Mouse (Mus musculus): Measurements from ENCODE around the gene Arhgap10. TPM values are rescaled to one million over a fixed set of nuclear protein-coding genes. Genes with fewer than 3 reads are reported as not detected.

Gene Arhgap10
- polyA plus RNA-seq, 1 experiment from 2014 or later = 19.7 TPM

DNA sequence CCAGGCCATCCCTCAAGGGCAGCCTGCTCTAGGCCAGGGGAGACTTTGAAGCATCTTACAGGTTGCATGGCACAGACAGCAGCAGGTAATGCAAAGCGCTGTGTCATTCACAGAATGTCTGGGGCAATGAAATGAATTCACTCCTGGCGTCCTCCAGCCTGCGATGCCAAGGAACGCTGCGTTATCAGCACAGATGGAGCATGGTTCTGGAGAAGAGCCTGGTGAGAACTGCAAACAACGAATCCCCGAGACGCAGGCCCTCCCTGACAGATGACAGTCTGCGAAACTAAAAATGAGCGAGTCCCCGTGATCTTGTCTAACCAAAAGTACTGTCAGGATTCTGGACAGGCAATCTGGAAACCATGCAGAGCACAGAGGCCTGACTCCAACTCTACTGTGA is 153.3 kb downstream of the Arhgap10 start:
- H3K27me3 ChIP-seq (replicated peaks; ENCODE audit: control insufficient read depth, insufficient read depth, low read length) = no peaks in the 10 kb centered on the region
- H3K36me3 ChIP-seq (ENCODE audit: control insufficient read depth, insufficient read depth) = peaks cover 14% of the 10 kb centered on the region; the same call in 1 of the 2 replicates
- no peak for ATAC-seq
- no peak overlapping the region for H3K9ac ChIP-seq (ENCODE audit: low read depth, low read length)
- no peaks in the 10 kb centered on the region for H3K9me3 ChIP-seq (ENCODE audit: control insufficient read depth)
- WGBS = 94% methylated on average over 11 of the region's 11 CpGs
- H3K4me3 ChIP-seq (ENCODE audit: low read depth, low read length) = no peak overlapping the region
- H3K27ac ChIP-seq (ENCODE audit: low read depth, low read length) = no peak overlapping the region
- no peak overlapping the region for H3K4me2 ChIP-seq (replicated peaks; ENCODE audit: low read depth)
- TF ChIP-seq CTCF (IDR thresholded peaks at IDR 0.05; ENCODE audit: low read depth) = no peak
- no peaks in the 10 kb centered on the region for H3K4me1 ChIP-seq (replicated peaks; ENCODE audit: control insufficient read depth, insufficient read depth, low read length)

GRCm38 (mm10) chr8:77360853-77361252 is 156.9 kb downstream of the Arhgap10 start:
- H3K36me3 ChIP-seq (ENCODE audit: control insufficient read depth, insufficient read depth) = peaks cover 27% of the 10 kb centered on the region
- TF ChIP-seq CTCF (IDR thresholded peaks at IDR 0.05; ENCODE audit: low read depth) = no peak

DNA sequence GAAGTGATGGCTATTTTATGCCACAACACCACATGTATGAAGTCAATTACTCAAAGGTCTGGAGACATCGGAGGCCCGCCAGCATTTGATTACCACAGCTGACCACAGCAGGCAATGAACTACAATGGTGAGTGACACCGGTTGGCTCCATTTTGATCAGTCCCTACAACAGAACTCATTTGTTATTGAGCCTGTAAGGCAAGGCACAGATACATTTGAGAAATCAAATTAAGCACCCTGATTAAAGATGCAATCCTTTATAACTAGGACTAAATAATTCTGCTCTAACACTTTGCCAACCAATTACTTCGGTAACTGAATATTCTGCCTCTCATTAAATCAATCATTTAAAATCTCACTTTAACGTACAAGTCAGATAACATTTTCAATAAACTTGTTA is 157.3 kb downstream of the Arhgap10 start:
- WGBS = 88% methylated on average over 5 of the region's 5 CpGs
- no peak overlapping the region for H3K4me2 ChIP-seq (replicated peaks; ENCODE audit: low read depth)
- peaks cover 27% of the 10 kb centered on the region for H3K36me3 ChIP-seq (ENCODE audit: control insufficient read depth, insufficient read depth)
- ATAC-seq = no peak
- H3K9me3 ChIP-seq (ENCODE audit: control insufficient read depth) = no peaks in the 10 kb centered on the region
- H3K27ac ChIP-seq (ENCODE audit: low read depth, low read length) = no peak overlapping the region
- no peaks in the 10 kb centered on the region for H3K4me1 ChIP-seq (replicated peaks; ENCODE audit: control insufficient read depth, insufficient read depth, low read length)
- no peaks in the 10 kb centered on the region for H3K27me3 ChIP-seq (replicated peaks; ENCODE audit: control insufficient read depth, insufficient read depth, low read length)
- no peak overlapping the region for H3K4me3 ChIP-seq (ENCODE audit: low read depth, low read length)
- TF ChIP-seq CTCF (IDR thresholded peaks at IDR 0.05; ENCODE audit: low read depth) = no peak
- H3K9ac ChIP-seq (ENCODE audit: low read depth, low read length) = no peak overlapping the region

More at GRCm38 (mm10) chr8:77360853-77361252, 156.9 kb downstream of the Arhgap10 start:
- Histone ChIP-seq H3K9me3 (ENCODE audit: control insufficient read depth) (no peaks in the 10 kb centered on the region), H3K4me3 (ENCODE audit: low read depth, low read length) (no peak overlapping the region), H3K27me3 (replicated peaks; ENCODE audit: control insufficient read depth, insufficient read depth, low read length) (no peaks in the 10 kb centered on the region), H3K27ac (ENCODE audit: low read depth, low read length) (no peak overlapping the region), H3K4me2 (replicated peaks; ENCODE audit: low read depth) (no peak overlapping the region), H3K4me1 (replicated peaks; ENCODE audit: control insufficient read depth, insufficient read depth, low read length) (no peaks in the 10 kb centered on the region), H3K9ac (ENCODE audit: low read depth, low read length) (no peak overlapping the region)
- no peak for ATAC-seq
- 74% methylated on average over 5 of the region's 5 CpGs for WGBS

- no peak overlapping the region for H3K27ac ChIP-seq (ENCODE audit: low read depth, low read length)
- ATAC-seq = no peak
- TF ChIP-seq CTCF (IDR thresholded peaks at IDR 0.05; ENCODE audit: low read depth) = peak; percentile 20; the same call in 1 of the 2 replicates
- no peaks in the 10 kb centered on the region for H3K27me3 ChIP-seq (replicated peaks; ENCODE audit: control insufficient read depth, insufficient read depth, low read length)
- no peaks in the 10 kb centered on the region for H3K4me1 ChIP-seq (replicated peaks; ENCODE audit: control insufficient read depth, insufficient read depth, low read length)
- 80% methylated on average over 8 of the region's 8 CpGs for WGBS
- peaks cover 13% of the 10 kb centered on the region for H3K36me3 ChIP-seq (ENCODE audit: control insufficient read depth, insufficient read depth)
- no peak overlapping the region for H3K4me2 ChIP-seq (replicated peaks; ENCODE audit: low read depth)
- no peak overlapping the region for H3K4me3 ChIP-seq (ENCODE audit: low read depth, low read length)
- H3K9me3 ChIP-seq (ENCODE audit: control insufficient read depth) = no peaks in the 10 kb centered on the region
- no peak overlapping the region for H3K9ac ChIP-seq (ENCODE audit: low read depth, low read length)
Measured at GRCm38 (mm10) chr8:77357126-77357525, 160.6 kb downstream of the Arhgap10 start.

DNA sequence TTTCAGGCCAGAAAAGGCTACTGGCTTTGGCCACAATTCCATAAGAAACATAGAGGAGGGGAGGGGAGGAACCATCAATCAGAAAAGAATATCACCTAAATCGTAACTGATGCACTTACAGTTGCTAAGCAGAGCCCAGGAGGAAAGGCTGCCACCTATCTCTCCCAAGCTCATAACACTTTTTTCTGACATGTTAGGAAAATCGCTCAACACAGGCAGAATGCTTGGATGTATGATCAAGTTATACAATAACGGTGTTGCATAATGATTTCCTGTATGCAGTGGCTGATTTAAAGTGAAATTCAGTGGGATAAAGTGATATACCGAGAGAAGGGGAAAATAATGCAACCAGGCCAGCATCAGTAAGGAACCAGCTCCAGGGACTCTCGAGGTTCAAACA is 162.4 kb downstream of the Arhgap10 start:
- WGBS = 85% methylated on average over 5 of the region's 5 CpGs
- Histone ChIP-seq H3K4me2 (replicated peaks; ENCODE audit: low read depth) (no peak overlapping the region), H3K9ac (ENCODE audit: low read depth, low read length) (no peak overlapping the region), H3K4me1 (replicated peaks; ENCODE audit: control insufficient read depth, insufficient read depth, low read length) (no peaks in the 10 kb centered on the region), H3K36me3 (ENCODE audit: control insufficient read depth, insufficient read depth) (peaks cover 17% of the 10 kb centered on the region), H3K27me3 (replicated peaks; ENCODE audit: control insufficient read depth, insufficient read depth, low read length) (no peaks in the 10 kb centered on the region), H3K4me3 (ENCODE audit: low read depth, low read length) (no peak overlapping the region), H3K27ac (ENCODE audit: low read depth, low read length) (no peak overlapping the region), H3K9me3 (ENCODE audit: control insufficient read depth) (no peaks in the 10 kb centered on the region)
- no peak for ATAC-seq
- TF ChIP-seq CTCF (IDR thresholded peaks at IDR 0.05; ENCODE audit: low read depth) = no peak

GRCm38 (mm10) chr8:77354189-77354588 is 163.6 kb downstream of the Arhgap10 start:
- Histone ChIP-seq H3K27ac (ENCODE audit: low read depth, low read length) (no peak overlapping the region), H3K27me3 (replicated peaks; ENCODE audit: control insufficient read depth, insufficient read depth, low read length) (no peaks in the 10 kb centered on the region), H3K9ac (ENCODE audit: low read depth, low read length) (no peak overlapping the region), H3K4me2 (replicated peaks; ENCODE audit: low read depth) (no peak overlapping the region), H3K4me3 (ENCODE audit: low read depth, low read length) (no peak overlapping the region), H3K9me3 (ENCODE audit: control insufficient read depth) (no peaks in the 10 kb centered on the region), H3K4me1 (replicated peaks; ENCODE audit: control insufficient read depth, insufficient read depth, low read length) (no peaks in the 10 kb centered on the region), H3K36me3 (ENCODE audit: control insufficient read depth, insufficient read depth) (peaks cover 17% of the 10 kb centered on the region)
- no peak for ATAC-seq
- TF ChIP-seq CTCF (IDR thresholded peaks at IDR 0.05; ENCODE audit: low read depth) = no peak
- 93% methylated on average over 1 of the region's 1 CpGs for WGBS
